Mouse (Mus musculus) midbrain, embryonic 15.5 days (tissue): ENCODE measurements around the gene Rnasek. TPM values are rescaled to one million over a fixed set of nuclear protein-coding genes. Genes with fewer than 3 reads are reported as not detected.

Source experiments
- ATAC-seq: fragments of 200-750 bp; cut with Nextera tagmentation; replicated peaks from 2 replicates; pipeline ENCODE4 v1.8.0; 2017; ENCODE audit warnings: moderate TSS enrichment
- H3K27ac ChIP-seq: fragments of 300-500 bp; sonication (generic); 2 replicates; pipeline ENCODE4 v1.5.1; 2015; ENCODE audit warnings: mild to moderate bottlenecking, inconsistent platforms
- H3K27me3 ChIP-seq: fragments of 300-500 bp; sonication (generic); replicated peaks from 2 replicates; pipeline ENCODE4 v1.6.1; 2015; ENCODE audit warnings: inconsistent platforms
- H3K36me3 ChIP-seq: fragments of 300-500 bp; sonication (generic); replicated peaks from 2 replicates; pipeline ENCODE4 v1.6.1; 2015; ENCODE audit warnings: inconsistent platforms
- H3K4me1 ChIP-seq: fragments of 300-500 bp; sonication (generic); 2 replicates; pipeline ENCODE4 v1.6.1; 2015; ENCODE audit warnings: inconsistent platforms
- H3K4me2 ChIP-seq: fragments of 300-500 bp; sonication (generic); 2 replicates; pipeline ENCODE4 v1.6.1; 2015; ENCODE audit warnings: inconsistent platforms, mild to moderate bottlenecking, moderate library complexity
- H3K4me3 ChIP-seq: fragments of 300-500 bp; sonication (generic); 2 replicates; pipeline ENCODE4 v1.5.1; 2015; ENCODE audit warnings: mild to moderate bottlenecking, inconsistent platforms
- H3K9ac ChIP-seq: fragments of 300-500 bp; sonication (generic); 2 replicates; pipeline ENCODE4 v1.6.1; 2015; ENCODE audit warnings: mild to moderate bottlenecking, inconsistent platforms
- H3K9me3 ChIP-seq: fragments of 300-500 bp; sonication (generic); 2 replicates; pipeline ENCODE4 v1.6.1; 2016; ENCODE audit warnings: inconsistent platforms
- WGBS: fragments of 180-500 bp; shearing (Covaris S2); methylation state at CpG from one replicate; pipeline ENCODE4 v1.1.7; 2015; ENCODE audit warnings: mixed read lengths; 5-methylcytosine and 5-hydroxymethylcytosine counted together
- polyA plus RNA-seq: library from polyadenylated mRNA; unstranded; fragments of >200 nt; fragmentation: Nextera tagmentation; extraction: Ambion mirVana; gene quantifications from 2 replicates; pipeline ENCODE4 v1.2.1, GENCODE M21; 2015

Gene Rnasek
- polyA plus RNA-seq, 1 experiment from 2014 or later, result 366 TPM

DNA sequence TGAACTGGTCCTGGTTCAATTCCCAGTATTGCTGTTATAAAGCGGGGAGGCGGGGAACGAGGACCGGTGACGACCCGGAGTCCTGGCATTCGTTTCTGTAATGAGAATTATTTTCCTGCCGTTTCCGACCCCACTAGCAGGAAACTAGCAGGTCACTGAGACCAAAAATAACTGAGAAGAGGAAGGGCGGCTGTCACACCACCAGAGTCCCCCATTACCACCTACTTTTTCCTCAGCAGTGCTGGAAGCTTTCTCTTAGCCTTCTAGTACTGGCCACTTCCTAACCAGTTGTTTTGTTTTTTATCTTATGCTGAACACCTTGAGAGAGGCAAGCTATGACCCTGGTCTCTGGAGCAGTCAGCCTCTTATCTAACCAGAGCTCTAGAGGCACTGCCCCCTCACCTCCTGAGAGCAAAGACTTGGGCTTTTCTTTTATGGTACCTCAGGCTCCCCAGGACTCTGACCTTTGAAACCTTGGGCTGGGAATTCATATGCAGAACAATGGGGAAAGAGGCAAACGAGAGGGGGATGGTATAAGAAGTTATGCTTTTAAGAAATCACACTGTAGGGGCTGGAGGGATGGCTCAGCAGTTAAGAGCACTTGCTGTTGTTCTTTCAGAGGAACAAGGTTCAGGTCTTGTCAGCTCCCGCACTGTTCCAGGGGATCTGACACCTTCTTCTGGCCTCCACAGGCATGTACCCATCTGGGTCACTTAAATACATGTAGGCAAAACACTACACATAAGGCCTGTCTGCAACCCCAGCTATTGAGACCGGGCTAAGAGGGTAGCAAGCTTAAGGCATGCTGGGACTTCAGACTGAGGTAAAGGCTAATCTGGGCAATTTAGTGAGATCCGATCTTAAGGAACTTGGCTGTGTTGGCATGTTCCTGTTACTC is 17.8 kb downstream of the Rnasek start:
- peaks cover 21% of the 10 kb centered on the region for H3K27me3 ChIP-seq
- 10% methylated on average over 14 of the region's 14 CpGs for WGBS
- peaks cover 46% of the 10 kb centered on the region for H3K4me1 ChIP-seq
- 0 out of 2 replicates have a peak, but pooled peaks cover 6% of the 10 kb centered on the region for H3K36me3 ChIP-seq
- peak overlapping the region; percentile 58 for H3K4me3 ChIP-seq
- ATAC-seq, result no peak
- peak overlapping the region; percentile 89 for H3K27ac ChIP-seq
- peak overlapping the region; percentile 57 for H3K9ac ChIP-seq
- no peaks in the 10 kb centered on the region for H3K9me3 ChIP-seq
- peak overlapping the region; percentile 88 for H3K4me2 ChIP-seq

DNA sequence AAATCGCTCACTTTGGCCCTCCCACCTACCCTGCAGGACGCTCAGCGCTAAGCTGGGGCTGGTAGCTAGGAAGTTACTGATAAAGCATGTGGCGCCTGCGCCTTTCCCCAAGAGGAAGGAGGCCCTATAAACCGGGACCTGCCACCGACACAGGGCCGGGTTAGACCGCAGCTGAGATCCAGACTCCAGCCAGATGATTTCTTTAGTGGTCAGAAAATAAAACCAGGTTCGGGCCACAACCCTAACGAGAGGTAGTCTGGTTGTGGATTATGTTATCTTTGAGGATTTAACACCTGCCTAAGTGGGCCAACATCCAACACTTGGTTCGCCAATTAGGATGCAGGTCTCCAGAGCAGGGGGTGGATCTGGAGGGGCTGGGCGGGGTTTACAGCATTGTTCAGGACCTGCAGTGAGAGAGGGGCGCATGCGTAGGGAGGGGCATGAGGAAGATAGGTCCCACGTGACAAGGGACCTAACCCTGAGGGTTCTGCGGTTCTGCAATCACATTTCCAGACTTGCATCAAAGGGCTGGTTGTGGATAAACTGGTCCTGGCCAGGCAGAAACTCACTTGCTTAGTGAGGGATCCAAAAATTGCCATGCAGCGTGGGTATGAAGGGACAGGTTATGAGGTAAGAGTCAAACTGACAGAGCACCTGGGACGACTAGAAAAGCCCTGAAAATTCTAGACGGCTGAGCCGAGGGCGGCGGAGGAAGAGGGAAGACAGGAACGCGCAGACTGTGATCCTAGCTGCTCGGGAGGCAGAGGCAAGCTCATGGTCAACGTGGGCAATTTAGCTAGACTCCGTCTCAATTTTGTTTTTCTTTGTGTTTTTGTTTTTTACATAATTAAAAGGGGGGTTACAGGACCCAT is 18.7 kb downstream of the Rnasek start, which contains the start of gene Slc16a13:
Gene Slc16a13, minus strand, starts transcription at position 334 of the 872 bp plus-strand sequence.
- Histone ChIP-seq H3K27ac (peak within 1 kb of the TSS; percentile 89), H3K9ac (peak within 1 kb of the TSS; percentile 78), H3K27me3 (peaks cover 21% of the 10 kb centered on the region), H3K9me3 (no peaks in the 10 kb centered on the region), H3K36me3 (0 out of 2 replicates have a peak, but pooled peaks cover 6% of the 10 kb centered on the region), H3K4me1 (peaks cover 37% of the 10 kb centered on the region), H3K4me2 (peak within 1 kb of the TSS; percentile 88), H3K4me3 (peak within 1 kb of the TSS; percentile 58)
- under 1% methylated on average over 28 of the region's 28 CpGs for WGBS
- peak; percentile 96 for ATAC-seq

DNA sequence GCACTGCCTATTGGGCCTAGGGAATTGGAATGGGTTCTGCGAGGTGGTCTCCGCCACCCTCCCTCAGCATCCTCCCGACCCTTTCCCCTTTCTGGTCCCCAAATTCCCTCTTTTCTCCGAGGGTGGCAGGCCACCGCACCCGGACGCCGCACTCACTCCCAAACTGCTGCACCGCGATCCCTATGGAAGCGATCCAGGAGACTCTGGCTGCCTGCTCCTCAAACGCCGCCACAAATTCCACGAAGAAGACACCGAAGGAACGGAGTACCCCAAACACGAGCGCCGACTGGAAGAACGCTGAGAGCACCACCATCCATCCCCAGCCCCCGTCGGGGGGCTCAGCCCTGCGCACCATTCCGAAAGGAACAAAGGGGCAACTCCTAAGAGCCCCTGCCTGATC is 19.3 kb downstream of the Rnasek start:
- H3K4me1 ChIP-seq, result peaks cover 36% of the 10 kb centered on the region
- peak overlapping the region; percentile 88 for H3K4me2 ChIP-seq
- peaks cover 21% of the 10 kb centered on the region for H3K27me3 ChIP-seq
- peak overlapping the region; percentile 58 for H3K4me3 ChIP-seq
- H3K36me3 ChIP-seq, result 0 out of 2 replicates have a peak, but pooled peaks cover 6% of the 10 kb centered on the region
- peak overlapping the region; percentile 89 for H3K27ac ChIP-seq
- H3K9ac ChIP-seq, result peak overlapping the region; percentile 78
- under 1% methylated on average over 24 of the region's 24 CpGs for WGBS
- no peak for ATAC-seq
- H3K9me3 ChIP-seq, result no peaks in the 10 kb centered on the region

DNA sequence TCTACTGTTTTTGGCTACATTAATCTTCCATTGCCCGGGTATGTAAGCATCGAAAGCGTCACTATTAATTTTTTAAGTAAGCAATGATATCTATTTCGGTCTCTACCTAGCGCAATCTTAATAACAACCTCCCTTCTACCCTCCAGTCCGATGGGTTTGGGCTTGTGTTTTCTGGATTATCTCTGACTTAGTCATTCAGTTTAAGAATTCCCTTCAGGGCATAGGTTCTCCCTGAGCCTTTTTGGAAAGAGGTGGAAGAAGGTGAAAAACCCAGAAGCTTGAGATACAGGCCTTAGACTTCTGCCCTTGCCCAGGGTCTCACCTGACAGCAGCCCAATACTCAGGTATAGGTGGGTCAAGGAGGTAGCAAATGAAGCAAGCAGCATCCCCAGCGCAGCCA is 19.8 kb downstream of the Rnasek start:
- H3K27ac ChIP-seq, result peak overlapping the region; percentile 89
- WGBS, result 52% methylated on average over 7 of the region's 7 CpGs
- H3K9ac ChIP-seq, result peak overlapping the region; percentile 78
- no peaks in the 10 kb centered on the region for H3K9me3 ChIP-seq
- ATAC-seq, result no peak
- peaks cover 37% of the 10 kb centered on the region for H3K4me1 ChIP-seq
- peak overlapping the region; percentile 88 for H3K4me2 ChIP-seq
- H3K36me3 ChIP-seq, result 0 out of 2 replicates have a peak, but pooled peaks cover 6% of the 10 kb centered on the region
- H3K4me3 ChIP-seq, result peak overlapping the region; percentile 58
- H3K27me3 ChIP-seq, result peaks cover 24% of the 10 kb centered on the region

DNA sequence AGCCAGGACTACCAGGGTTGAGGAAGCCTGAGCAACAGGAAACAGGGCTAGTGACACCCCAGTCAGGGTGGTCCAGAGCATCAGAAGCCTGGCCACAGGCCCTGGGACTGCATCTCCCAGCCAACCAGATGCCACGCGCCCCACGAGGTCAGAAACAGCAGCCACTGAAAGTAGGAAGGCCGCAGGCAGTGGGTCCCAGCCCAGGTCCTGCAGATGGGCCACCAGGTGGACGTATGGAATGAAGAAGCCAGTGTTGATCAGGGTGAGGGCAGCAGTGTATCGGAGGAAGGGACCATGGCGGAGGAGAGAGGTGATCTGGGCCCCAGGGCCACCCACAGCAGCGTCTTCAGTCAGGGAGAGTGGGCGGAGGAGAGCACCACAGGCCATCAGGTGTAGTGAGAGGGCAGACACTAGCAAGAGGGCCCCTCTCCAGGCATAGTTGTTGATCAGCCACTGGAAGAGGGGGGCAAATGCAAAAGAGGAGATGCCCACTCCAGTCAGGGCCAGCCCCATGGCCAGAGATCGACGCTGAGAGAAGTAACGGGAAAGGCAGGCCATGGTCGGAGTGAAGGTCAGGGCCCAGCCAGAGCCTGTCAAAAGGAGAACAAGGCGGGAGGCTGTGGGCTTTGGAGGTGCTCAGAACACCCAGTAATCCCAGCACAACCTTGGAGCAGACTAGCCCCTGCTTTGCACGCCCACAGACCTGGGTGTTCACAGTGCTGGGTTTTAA is 20.7 kb downstream of the Rnasek start:
- no peak for ATAC-seq
- 88% methylated on average over 15 of the region's 15 CpGs for WGBS
- Histone ChIP-seq H3K27me3 (peaks cover 30% of the 10 kb centered on the region), H3K4me3 (peak overlapping the region; percentile 58), H3K9me3 (no peaks in the 10 kb centered on the region), H3K4me2 (peak overlapping the region; percentile 88), H3K27ac (no peak overlapping the region), H3K4me1 (peaks cover 46% of the 10 kb centered on the region), H3K9ac (no peak overlapping the region), H3K36me3 (0 out of 2 replicates have a peak, but pooled peaks cover 6% of the 10 kb centered on the region)

DNA sequence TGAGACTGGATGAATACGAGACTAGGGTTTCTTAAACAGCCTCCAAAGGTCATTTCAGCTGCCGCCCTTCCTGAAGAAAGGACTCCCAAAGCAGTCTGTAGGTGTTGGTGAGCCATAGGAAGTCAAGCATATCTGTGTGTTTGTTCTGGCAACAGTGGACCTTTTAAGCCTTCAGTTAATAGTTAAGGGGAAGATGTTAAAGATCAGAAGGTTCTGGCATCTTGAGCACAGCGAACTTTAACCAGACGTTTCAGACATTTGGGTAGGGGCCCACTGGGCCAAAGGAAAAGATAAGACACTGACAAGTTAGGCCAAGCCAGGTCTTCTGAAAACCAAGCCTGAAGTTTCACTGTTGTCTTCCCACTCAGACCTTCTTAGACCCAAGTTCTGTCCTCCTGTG is 21.6 kb downstream of the Rnasek start:
- Histone ChIP-seq H3K4me1 (peaks cover 54% of the 10 kb centered on the region), H3K4me2 (no peak overlapping the region), H3K9ac (no peak overlapping the region), H3K36me3 (0 out of 2 replicates have a peak, but pooled peaks cover 6% of the 10 kb centered on the region), H3K27me3 (peaks cover 34% of the 10 kb centered on the region), H3K4me3 (no peak overlapping the region), H3K27ac (no peak overlapping the region), H3K9me3 (no peaks in the 10 kb centered on the region)
- 92% methylated on average over 4 of the region's 4 CpGs for WGBS
- ATAC-seq, result no peak

DNA sequence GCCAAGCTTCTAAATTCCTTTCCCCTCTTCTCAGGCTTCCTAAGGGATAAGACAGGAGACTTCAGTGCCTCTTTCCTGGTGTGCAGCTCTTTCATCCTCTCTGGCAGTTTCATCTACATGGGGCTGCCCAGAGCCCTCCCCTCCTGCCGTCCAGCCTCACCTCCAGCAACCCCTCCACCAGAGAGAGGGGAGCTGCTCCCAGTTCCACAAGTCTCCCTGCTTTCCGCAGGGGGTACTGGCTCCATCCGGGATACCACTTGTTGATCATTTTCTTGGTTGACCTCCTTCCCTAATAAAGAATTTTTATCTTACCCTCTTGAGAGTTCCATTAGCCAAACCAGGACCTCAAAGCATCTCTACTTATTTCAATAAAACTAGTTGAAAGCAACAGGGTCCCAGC is 23.5 kb downstream of the Rnasek start:
- no peaks in the 10 kb centered on the region for H3K9me3 ChIP-seq
- H3K27me3 ChIP-seq, result peaks cover 38% of the 10 kb centered on the region
- WGBS, result 48% methylated on average over 3 of the region's 3 CpGs

DNA sequence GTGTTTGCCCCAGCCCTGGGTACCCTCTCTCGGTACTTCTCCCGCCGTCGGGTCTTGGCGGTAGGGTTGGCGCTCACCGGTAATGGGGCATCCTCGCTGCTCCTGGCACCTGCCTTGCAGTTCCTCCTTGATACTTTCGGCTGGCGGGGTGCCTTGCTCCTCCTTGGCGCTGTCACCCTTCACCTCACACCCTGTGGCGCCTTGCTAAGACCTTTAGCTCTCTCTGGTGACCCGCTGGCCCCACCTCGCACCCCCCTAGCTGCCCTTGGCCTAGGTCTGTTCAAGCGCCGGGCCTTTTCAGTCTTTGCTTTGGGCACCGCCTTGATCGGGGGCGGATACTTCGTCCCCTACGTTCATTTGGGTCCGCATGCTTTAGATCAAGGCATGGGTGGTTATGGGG is 24.3 kb downstream of the Rnasek start:
- 0 out of 2 replicates have a peak, but pooled peaks cover 6% of the 10 kb centered on the region for H3K36me3 ChIP-seq
- H3K9ac ChIP-seq, result no peak overlapping the region
- H3K4me1 ChIP-seq, result peaks cover 47% of the 10 kb centered on the region
- H3K27ac ChIP-seq, result no peak overlapping the region
- peak overlapping the region; percentile 59; the same call in 1 of the 2 replicates for H3K4me2 ChIP-seq
- no peak for ATAC-seq
- H3K27me3 ChIP-seq, result peaks cover 38% of the 10 kb centered on the region
- 8% methylated on average over 22 of the region's 22 CpGs for whole genome bisulfite sequencing
- no peak overlapping the region for H3K4me3 ChIP-seq
- no peaks in the 10 kb centered on the region for H3K9me3 ChIP-seq

More for the DNA sequence above, 23.5 kb downstream of the Rnasek start:
- Histone ChIP-seq H3K4me1 (peaks cover 48% of the 10 kb centered on the region), H3K36me3 (0 out of 2 replicates have a peak, but pooled peaks cover 6% of the 10 kb centered on the region), H3K9ac (no peak overlapping the region), H3K4me3 (no peak overlapping the region), H3K27ac (no peak overlapping the region), H3K4me2 (no peak overlapping the region)
- no peak for ATAC-seq

DNA sequence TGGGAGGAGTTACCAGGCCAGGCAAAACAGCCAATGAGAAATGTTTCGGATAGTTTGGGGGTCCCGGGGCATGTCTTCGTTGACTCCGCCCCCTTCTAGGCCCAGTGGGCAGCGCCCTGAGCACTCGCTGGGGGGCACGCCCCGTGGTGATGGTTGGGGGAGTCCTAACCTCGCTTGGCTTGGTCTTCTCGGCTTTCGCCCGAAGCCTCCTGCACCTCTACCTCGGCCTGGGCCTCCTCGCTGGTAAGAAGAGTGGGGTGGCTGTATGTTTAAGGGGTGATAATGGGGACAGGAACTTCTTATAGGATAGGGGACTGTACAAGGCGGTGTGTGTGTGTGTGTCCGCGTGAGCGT is 24.8 kb downstream of the Rnasek start:
- Histone ChIP-seq H3K9ac (no peak overlapping the region), H3K4me2 (peak overlapping the region; percentile 59), H3K4me3 (peak overlapping the region; percentile 33), H3K27me3 (peaks cover 38% of the 10 kb centered on the region), H3K4me1 (peaks cover 43% of the 10 kb centered on the region), H3K9me3 (no peaks in the 10 kb centered on the region), H3K36me3 (0 out of 2 replicates have a peak, but pooled peaks cover 6% of the 10 kb centered on the region), H3K27ac (no peak overlapping the region)
- WGBS, result 5% methylated on average over 18 of the region's 18 CpGs
- ATAC-seq, result no peak

DNA sequence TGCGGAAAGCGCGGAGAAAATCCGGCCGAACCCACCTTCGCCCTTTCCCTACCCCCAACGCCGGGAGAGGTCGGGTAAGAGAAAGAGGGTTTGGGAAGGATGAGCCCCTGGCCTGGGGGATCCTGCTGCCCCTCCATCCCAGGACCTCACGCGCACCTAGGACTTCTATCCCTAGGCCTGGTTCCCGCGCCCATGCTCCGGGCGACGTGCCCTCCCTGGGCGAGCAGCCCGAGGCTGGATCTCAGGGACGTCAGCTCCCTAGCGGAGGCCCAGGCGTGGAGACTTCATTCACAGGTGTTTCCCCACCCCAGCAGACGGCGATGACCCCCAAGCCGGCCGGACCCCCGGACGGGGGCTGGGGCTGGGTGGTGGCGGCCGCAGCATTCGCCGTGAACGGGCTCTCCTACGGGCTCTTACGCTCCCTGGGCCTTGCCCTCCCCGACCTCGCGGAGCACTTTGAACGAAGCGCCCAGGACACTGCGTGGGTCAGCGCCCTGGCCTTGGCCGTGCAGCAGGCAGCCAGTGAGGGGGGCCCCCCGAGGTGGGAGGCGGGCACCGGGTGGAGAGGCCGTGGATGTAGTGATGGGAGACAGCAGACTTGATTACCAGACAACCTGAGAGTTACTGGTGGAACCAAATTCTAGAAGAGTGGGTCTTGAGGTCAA is 25.3 kb downstream of the Rnasek start:
- WGBS, result under 1% methylated on average over 46 of the region's 46 CpGs

DNA sequence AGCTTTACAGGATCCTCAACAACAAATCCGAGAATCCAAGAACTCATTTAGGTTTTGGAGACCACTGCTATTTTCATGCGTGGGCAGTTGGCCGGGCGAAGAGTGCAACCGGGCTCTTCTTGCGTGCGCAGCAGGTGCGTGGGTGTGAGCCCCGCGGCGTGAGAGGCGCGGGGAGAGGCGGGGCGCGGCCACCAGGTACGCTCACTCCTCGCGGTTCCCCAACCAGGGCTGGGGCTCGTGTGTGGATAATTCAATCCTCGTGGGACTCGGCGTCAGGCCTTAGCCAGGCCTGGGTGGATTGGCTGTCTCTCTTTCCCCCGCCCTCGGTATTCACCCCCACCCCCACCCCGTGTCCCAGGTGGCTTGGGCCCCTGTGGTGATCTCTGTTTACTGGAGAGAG is 25.9 kb downstream of the Rnasek start:
- Histone ChIP-seq H3K9me3 (no peaks in the 10 kb centered on the region), H3K4me2 (peak overlapping the region; percentile 59), H3K9ac (peak overlapping the region; percentile 27), H3K27me3 (peaks cover 38% of the 10 kb centered on the region), H3K27ac (no peak overlapping the region), H3K4me1 (peaks cover 32% of the 10 kb centered on the region), H3K4me3 (peak overlapping the region; percentile 33), H3K36me3 (0 out of 2 replicates have a peak, but pooled peaks cover 6% of the 10 kb centered on the region)
- WGBS, result 6% methylated on average over 24 of the region's 26 CpGs
- peak; percentile 41; the same call in 1 of the 2 replicates for ATAC-seq

More for the DNA sequence above, 25.3 kb downstream of the Rnasek start:
- peaks cover 37% of the 10 kb centered on the region for H3K4me1 ChIP-seq
- peak; percentile 55 for ATAC-seq
- H3K9ac ChIP-seq, result peak overlapping the region; percentile 27
- H3K36me3 ChIP-seq, result 0 out of 2 replicates have a peak, but pooled peaks cover 6% of the 10 kb centered on the region
- H3K9me3 ChIP-seq, result no peaks in the 10 kb centered on the region
- H3K4me3 ChIP-seq, result peak overlapping the region; percentile 33
- H3K27ac ChIP-seq, result no peak overlapping the region
- H3K27me3 ChIP-seq, result peaks cover 38% of the 10 kb centered on the region
- H3K4me2 ChIP-seq, result peak overlapping the region; percentile 59
